Mouse (Mus musculus) G1E (cell line): ENCODE measurements around the gene Tmem121.

Experiments used
- CTCF ChIP-seq: IDR thresholded peaks from 2 replicates; pipeline ENCODE4 v1.5.1; 2012; ENCODE audit warnings: low read depth, low read length, inconsistent platforms, mixed read lengths
- GATA1 ChIP-seq: IDR thresholded peaks from 2 replicates; pipeline ENCODE4 v1.6.1; 2012; ENCODE audit warnings: borderline replicate concordance, low read length, inconsistent platforms, mixed read lengths
- POLR2AphosphoS5 ChIP-seq: IDR thresholded peaks from 2 replicates; pipeline ENCODE4 v1.6.1; 2012; ENCODE audit warnings: low read depth, low read length, inconsistent platforms; ENCODE audit not compliant: insufficient replicate concordance
- TAL1 ChIP-seq: conservative IDR thresholded peaks from 2 replicates; pipeline ENCODE4 v1.6.1; 2012; ENCODE audit warnings: low read depth, low read length, inconsistent platforms, mixed read lengths

DNA sequence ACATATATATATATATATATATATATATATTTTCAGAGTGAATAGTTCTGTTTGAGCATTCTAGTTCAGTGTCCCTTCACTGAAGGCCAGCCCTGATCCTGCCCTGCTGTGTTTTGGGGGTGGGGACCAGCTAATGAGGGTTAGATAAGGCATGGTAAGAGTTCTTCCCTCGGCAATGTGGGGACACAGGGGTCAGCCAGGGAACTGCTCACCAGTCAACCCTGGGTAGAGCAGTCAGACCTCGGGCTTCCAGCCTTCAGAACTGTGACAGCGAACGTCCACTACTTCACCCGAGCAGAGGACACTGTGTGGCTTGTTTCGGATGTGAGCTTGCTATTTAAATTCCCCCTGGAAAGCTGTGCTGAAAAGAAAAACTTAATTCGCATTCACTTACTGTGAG is 17.8 kb downstream of the Tmem121 start:
- TF ChIP-seq CTCF (no peak), TAL1 (no peak), POLR2AphosphoS5 (no peak), GATA1 (no peak)
